Comparison of ENCODE assay signal across 8 mouse cellular contexts in the genomic region with DNA sequence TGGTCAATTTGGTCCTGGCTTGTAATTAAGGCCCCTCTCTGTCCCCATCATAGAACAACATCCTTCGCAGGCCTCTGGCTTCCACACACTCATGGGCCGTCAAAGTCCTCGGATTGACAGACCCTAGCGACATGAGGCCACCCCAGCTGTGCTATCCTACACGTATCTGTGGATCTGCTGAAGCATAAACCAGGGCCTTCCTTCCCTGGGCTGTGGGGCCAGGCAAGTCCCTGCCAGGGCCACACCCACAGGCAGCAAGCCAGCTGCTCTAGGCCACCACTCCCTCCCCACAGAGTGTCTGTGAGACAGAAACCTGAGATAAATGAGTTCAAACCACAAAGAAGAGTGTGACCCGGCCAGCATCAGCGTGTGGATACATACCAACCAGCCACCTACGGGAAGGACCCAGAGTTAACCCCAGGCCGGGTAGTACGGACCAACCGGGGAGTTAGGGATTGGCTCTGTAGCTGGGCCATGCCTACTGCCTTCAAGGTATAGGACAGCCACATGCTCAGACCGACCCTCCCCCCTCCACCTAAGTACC. TPM values are rescaled to one million over a fixed set of nuclear protein-coding genes. Genes with fewer than 3 reads are reported as not detected.
A peak's percentile ranks its signal among the peaks of the same experiment; 100 is the strongest.
DNase-seq lines count a peak whose midpoint lies in the region; ATAC-seq and TF ChIP-seq lines count a peak whose summit lies in the region.

No protein-coding gene starts in this region.

- H3K9ac ChIP-seq in intestine, postnatal 0 days (ENCODE audit: low read depth, low read length): no peak overlapping the region
- H3K9ac ChIP-seq in stomach, embryonic 14.5 days (replicated peaks; ENCODE audit: low read depth, low read length): no peak overlapping the region
- no peak overlapping the region for H3K9ac ChIP-seq in midbrain, embryonic 16.5 days (ENCODE audit: low read depth, low read length)

- no peak overlapping the region for H3K4me2 ChIP-seq in intestine, postnatal 0 days (replicated peaks; ENCODE audit: low read depth)
- H3K4me2 ChIP-seq in stomach, embryonic 14.5 days (replicated peaks; ENCODE audit: low read depth, low read length): no peak overlapping the region
- H3K4me2 ChIP-seq in midbrain, embryonic 16.5 days (ENCODE audit: low read length): no peak overlapping the region

- intact Hi-C loops in gastrocnemius, adult 2 months (cut with DNase I): no loop called here

- peaks cover 5% of the 10 kb centered on the region; the same call in 1 of the 2 replicates for H3K4me1 ChIP-seq in intestine, postnatal 0 days (replicated peaks; ENCODE audit: control insufficient read depth, insufficient read depth, low read length)
- H3K4me1 ChIP-seq in stomach, embryonic 14.5 days (ENCODE audit: control insufficient read depth, insufficient read depth, low read length): peaks cover 9% of the 10 kb centered on the region; the same call in 1 of the 2 replicates
- H3K4me1 ChIP-seq in midbrain, embryonic 16.5 days (ENCODE audit: control insufficient read depth, insufficient read depth, low read length): peaks cover 5% of the 10 kb centered on the region

- DNase-seq in cerebellum, adult 11-12 months: peak; percentile 62
- DNase-seq in cerebellum, adult 8-10 months: no peak
- DNase-seq in MEL-GATA-1-ER (ENCODE audit: extremely low read depth, low read depth): peak; percentile 88
- DNase-seq in gastrocnemius, adult 2 months: peak; percentile 88
- peak; percentile 46 to 56 for DNase-seq in lung, adult 18-20 months

- no peaks in the 10 kb centered on the region for H3K9me3 ChIP-seq in intestine, postnatal 0 days (ENCODE audit: control insufficient read depth)
- no peaks in the 10 kb centered on the region for H3K9me3 ChIP-seq in stomach, embryonic 14.5 days (ENCODE audit: control insufficient read depth, low read depth, low read length)
- H3K9me3 ChIP-seq in midbrain, embryonic 16.5 days (replicated peaks; ENCODE audit: control insufficient read depth, low read length, poor library complexity, severe bottlenecking): no peaks in the 10 kb centered on the region

- no peaks in the 10 kb centered on the region for H3K36me3 ChIP-seq in intestine, postnatal 0 days (ENCODE audit: control insufficient read depth, insufficient read depth)
- H3K36me3 ChIP-seq in stomach, embryonic 14.5 days (ENCODE audit: control insufficient read depth, insufficient read depth, low read length): no peaks in the 10 kb centered on the region
- H3K36me3 ChIP-seq in midbrain, embryonic 16.5 days (ENCODE audit: control insufficient read depth, insufficient read depth, low read length): no peaks in the 10 kb centered on the region

- no peaks in the 10 kb centered on the region for H3K27me3 ChIP-seq in intestine, postnatal 0 days (replicated peaks; ENCODE audit: control insufficient read depth, insufficient read depth, low read length)
- H3K27me3 ChIP-seq in stomach, embryonic 14.5 days (ENCODE audit: control insufficient read depth, insufficient read depth, low read length): no peaks in the 10 kb centered on the region
- H3K27me3 ChIP-seq in midbrain, embryonic 16.5 days (ENCODE audit: control insufficient read depth, insufficient read depth, low read depth, low read length): no peaks in the 10 kb centered on the region

- 50% methylated on average over 12 of the region's 12 CpGs for WGBS in intestine, postnatal 0 days
- 44% methylated on average over 12 of the region's 12 CpGs for WGBS in stomach, embryonic 14.5 days
- WGBS in midbrain, embryonic 16.5 days: 81% methylated on average over 12 of the region's 12 CpGs

- no peak overlapping the region for H3K4me3 ChIP-seq in gastrocnemius, adult 2 months
- H3K4me3 ChIP-seq in intestine, postnatal 0 days (ENCODE audit: low read depth, low read length): no peak overlapping the region
- no peak overlapping the region for H3K4me3 ChIP-seq in stomach, embryonic 14.5 days (ENCODE audit: low read depth, low read length)
- H3K4me3 ChIP-seq in midbrain, embryonic 16.5 days (ENCODE audit: low read depth, low read length): no peak overlapping the region

- no peak for TF ChIP-seq CTCF in gastrocnemius, adult 2 months (IDR thresholded peaks at IDR 0.05)
- no peak for TF ChIP-seq CTCF in intestine, postnatal 0 days (IDR thresholded peaks at IDR 0.05; ENCODE audit: low read depth)

- peak overlapping the region; percentile 51 for H3K27ac ChIP-seq in gastrocnemius, adult 2 months
- H3K27ac ChIP-seq in intestine, postnatal 0 days (ENCODE audit: low read depth, low read length): no peak overlapping the region
- H3K27ac ChIP-seq in stomach, embryonic 14.5 days (ENCODE audit: low read length): no peak overlapping the region; the same call in 1 of the 2 replicates
- H3K27ac ChIP-seq in midbrain, embryonic 16.5 days (ENCODE audit: low read length): no peak overlapping the region

- peak; percentile 63 for ATAC-seq in intestine, postnatal 0 days
- peak; percentile 75 for ATAC-seq in stomach, embryonic 14.5 days (ENCODE audit: insufficient number of reproducible peaks, insufficient read depth, low FRiP score, low read depth)
- no peak for ATAC-seq in midbrain, embryonic 16.5 days

RNA-seq across cellular contexts. Expression of gene Sema4d, which starts 45.5 kb away (rescaled TPM):
- 100 to 1,000 TPM; 110 to 132 TPM for total RNA-seq in gastrocnemius, adult 2 months (2021)
- polyA plus RNA-seq in intestine, postnatal 0 days (2015; fragmentation: Nextera tagmentation; extraction: Ambion mirVana): 3.4 TPM in 2 replicates
- polyA plus RNA-seq in stomach, embryonic 14.5 days (2014; fragmentation: Nextera tagmentation; extraction: Ambion mirVana): 9.0 and 10.2 TPM in 2 replicates
- 15.4 and 16.7 TPM in 2 replicates for polyA plus RNA-seq in midbrain, embryonic 16.5 days (2015; fragmentation: Nextera tagmentation; extraction: Ambion mirVana)
